Mouse (Mus musculus): ENCODE data around the gene Rnf207. TPM values are rescaled to one million over a fixed set of nuclear protein-coding genes. Genes with fewer than 3 reads are reported as not detected.

The Rnf207 gene
- polyA plus RNA-seq, 1 experiment, result 10.2 TPM

- H3K27me3 ChIP-seq (ENCODE audit: control insufficient read depth, insufficient read depth, low read length), result peaks cover 8% of the 10 kb centered on the region; the same call in 1 of the 2 replicates
- no peak for DNase-seq
- WGBS, result 79% methylated on average over 2 of the region's 2 CpGs
Observed at GRCm38 (mm10) chr4:152277916-152278315, 40.9 kb downstream of the Rnf207 start.

DNA sequence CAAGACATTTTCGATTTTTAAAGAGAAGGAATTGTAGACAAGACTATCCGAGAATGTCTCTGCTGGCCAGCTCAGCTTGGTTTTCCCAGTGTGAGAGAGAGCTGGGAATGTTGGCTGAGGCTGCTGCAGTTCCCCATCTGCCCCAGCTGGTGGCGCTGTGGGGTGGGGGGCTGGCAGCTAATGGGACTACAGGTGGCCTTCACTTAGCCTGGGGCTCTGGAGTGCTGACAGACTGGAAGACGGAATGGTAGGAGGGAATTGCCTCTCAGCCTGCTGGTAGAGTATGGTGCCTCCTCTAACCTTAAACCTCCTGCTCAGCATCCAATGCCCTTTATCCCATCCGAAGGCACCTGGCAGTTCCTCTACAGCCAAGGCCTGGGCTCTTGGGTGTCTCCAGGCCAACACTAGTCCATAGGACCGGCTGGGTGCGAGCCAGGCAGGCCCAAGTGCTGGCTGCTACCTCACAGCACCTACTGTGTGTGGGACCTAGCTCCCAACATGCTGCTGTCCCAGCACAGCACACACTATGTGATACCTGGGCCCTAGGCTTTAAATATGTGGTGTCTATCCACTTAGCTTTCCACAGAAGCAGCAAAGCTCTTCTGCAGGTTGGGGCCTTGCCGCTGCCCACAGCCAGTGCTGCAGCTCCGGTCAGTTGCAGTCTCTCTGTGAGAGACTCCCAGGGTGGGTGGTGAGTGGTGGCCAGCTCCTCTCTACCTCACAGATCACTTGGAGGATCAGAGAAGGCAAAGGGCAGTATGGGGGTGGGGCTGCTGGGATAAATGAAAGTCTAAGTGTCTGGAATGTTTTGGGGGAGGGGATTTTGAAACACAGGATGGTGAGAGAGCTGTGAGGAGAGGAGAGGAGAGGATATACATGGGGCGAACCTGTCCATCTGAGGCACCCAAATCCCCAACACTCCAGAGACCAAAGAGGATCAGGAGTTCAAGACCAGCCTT, 42.1 kb downstream of the Rnf207 start:
- Histone ChIP-seq H3K36me3 (ENCODE audit: control insufficient read depth, insufficient read depth, low read length) (no peaks in the 10 kb centered on the region), H3K27ac (ENCODE audit: control insufficient read depth, insufficient read depth, low read length) (no peak overlapping the region), H3K4me3 (ENCODE audit: control insufficient read depth, insufficient read depth, low read length) (no peak overlapping the region), H3K4me1 (replicated peaks; ENCODE audit: control insufficient read depth, insufficient read depth, low read length) (peaks cover 9% of the 10 kb centered on the region; the same call in 1 of the 2 replicates), H3K27me3 (ENCODE audit: control insufficient read depth, insufficient read depth, low read length) (peaks cover 2% of the 10 kb centered on the region; the same call in 1 of the 2 replicates)
- TF ChIP-seq CTCF (IDR thresholded peaks at IDR 0.05; ENCODE audit: borderline replicate concordance, control insufficient read depth, extremely low read depth, insufficient read depth, low read length, poor library complexity) (peak; percentile 60; the same call in 1 of the 2 replicates), POLR2A (IDR thresholded peaks at IDR 0.05; ENCODE audit: control insufficient read depth, extremely low read depth, insufficient read depth, low read length, poor library complexity) (no peak)
- 69% methylated on average over 10 of the region's 10 CpGs for WGBS
- no peak for DNase-seq

More at GRCm38 (mm10) chr4:152277916-152278315, 40.9 kb downstream of the Rnf207 start:
- H3K4me1 ChIP-seq (replicated peaks; ENCODE audit: control insufficient read depth, insufficient read depth, low read length), result peaks cover 13% of the 10 kb centered on the region
- no peak overlapping the region for H3K27ac ChIP-seq (ENCODE audit: control insufficient read depth, insufficient read depth, low read length)
- no peaks in the 10 kb centered on the region for H3K36me3 ChIP-seq (ENCODE audit: control insufficient read depth, insufficient read depth, low read length)
- no peak overlapping the region for H3K4me3 ChIP-seq (ENCODE audit: control insufficient read depth, insufficient read depth, low read length)
- no peak for TF ChIP-seq POLR2A (IDR thresholded peaks at IDR 0.05; ENCODE audit: control insufficient read depth, extremely low read depth, insufficient read depth, low read length, poor library complexity)
- TF ChIP-seq CTCF (IDR thresholded peaks at IDR 0.05; ENCODE audit: borderline replicate concordance, control insufficient read depth, extremely low read depth, insufficient read depth, low read length, poor library complexity), result no peak

DNA sequence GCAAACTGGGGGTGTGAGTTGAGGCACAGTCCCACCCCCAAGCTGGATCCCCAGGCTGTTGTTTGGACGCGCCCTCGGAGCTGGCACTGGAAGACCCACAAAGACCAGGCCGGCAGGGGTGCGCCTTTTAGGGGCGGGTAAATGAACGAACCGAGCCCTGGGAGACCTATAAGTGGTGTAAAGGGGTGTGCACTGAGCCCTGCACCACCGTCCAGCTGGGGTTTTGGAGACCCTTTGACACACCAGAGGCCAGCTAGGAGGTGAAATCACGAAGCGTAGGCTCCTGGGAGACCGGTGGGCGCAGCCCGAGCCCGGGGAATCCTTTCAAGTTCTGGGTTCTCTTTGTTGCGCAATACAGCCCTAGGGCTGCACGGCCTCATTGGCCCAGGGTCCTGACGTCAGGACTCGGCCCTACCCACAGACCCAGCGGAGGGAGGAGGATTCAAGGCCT, 44.1 kb downstream of the Rnf207 start:
- no peak for TF ChIP-seq POLR2A (IDR thresholded peaks at IDR 0.05; ENCODE audit: control insufficient read depth, extremely low read depth, insufficient read depth, low read length, poor library complexity)
- no peak for TF ChIP-seq CTCF (IDR thresholded peaks at IDR 0.05; ENCODE audit: borderline replicate concordance, control insufficient read depth, extremely low read depth, insufficient read depth, low read length, poor library complexity)
- no peaks in the 10 kb centered on the region for H3K36me3 ChIP-seq (ENCODE audit: control insufficient read depth, insufficient read depth, low read length)
- DNase-seq, result no peak
- H3K4me3 ChIP-seq (ENCODE audit: control insufficient read depth, insufficient read depth, low read length), result peak overlapping the region; percentile 9; the same call in 1 of the 2 replicates
- H3K4me1 ChIP-seq (replicated peaks; ENCODE audit: control insufficient read depth, insufficient read depth, low read length), result peaks cover 9% of the 10 kb centered on the region; the same call in 1 of the 2 replicates
- no peak overlapping the region for H3K27ac ChIP-seq (ENCODE audit: control insufficient read depth, insufficient read depth, low read length)
- 6% methylated on average over 20 of the region's 20 CpGs for WGBS
- H3K27me3 ChIP-seq (ENCODE audit: control insufficient read depth, insufficient read depth, low read length), result peaks cover 2% of the 10 kb centered on the region; the same call in 1 of the 2 replicates

DNA sequence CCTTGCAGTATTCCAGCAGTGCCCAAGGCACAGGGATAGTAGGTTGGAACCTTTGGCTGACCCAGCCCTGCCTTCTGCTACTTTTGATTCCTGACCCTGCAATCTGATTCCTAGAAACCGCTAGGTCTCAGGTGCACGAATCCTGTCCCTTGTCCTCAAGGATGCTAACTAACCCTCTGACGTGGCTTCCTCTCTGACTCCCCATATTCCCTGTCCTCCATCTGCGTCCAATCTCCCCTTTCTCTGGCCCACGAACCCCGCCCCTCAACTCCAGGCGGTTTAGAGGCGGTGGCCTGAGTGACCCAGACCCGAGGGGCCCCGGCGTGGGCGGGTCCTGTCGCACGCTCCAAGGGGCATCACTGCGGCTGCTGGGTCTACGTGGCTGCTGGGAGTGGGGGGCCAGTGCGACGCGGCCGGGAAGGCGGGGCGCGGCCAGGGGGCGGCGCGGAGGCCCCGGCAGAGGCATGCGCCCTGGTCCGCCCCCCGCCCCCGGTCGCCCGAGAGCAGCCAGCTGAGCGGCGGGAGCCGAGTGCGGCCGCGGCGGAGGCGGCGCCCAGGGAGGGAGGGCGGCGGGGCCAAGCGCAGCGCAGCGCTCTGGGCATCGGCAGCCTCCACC, 45.1 kb downstream of the Rnf207 start, which contains the start of gene Gpr153:
Gene Gpr153 (plus strand): TSS at position 612 of the 616 bp plus-strand sequence.
- DNase-seq, result no peak
- H3K27ac ChIP-seq (ENCODE audit: control insufficient read depth, insufficient read depth, low read length), result no peak within 1 kb of the TSS
- no peak for TF ChIP-seq POLR2A (IDR thresholded peaks at IDR 0.05; ENCODE audit: control insufficient read depth, extremely low read depth, insufficient read depth, low read length, poor library complexity)
- TF ChIP-seq CTCF (IDR thresholded peaks at IDR 0.05; ENCODE audit: borderline replicate concordance, control insufficient read depth, extremely low read depth, insufficient read depth, low read length, poor library complexity), result no peak
- H3K36me3 ChIP-seq (ENCODE audit: control insufficient read depth, insufficient read depth, low read length), result no peaks in the 10 kb centered on the region
- WGBS, result 9% methylated on average over 47 of the region's 48 CpGs
- H3K4me1 ChIP-seq (replicated peaks; ENCODE audit: control insufficient read depth, insufficient read depth, low read length), result peaks cover 9% of the 10 kb centered on the region; the same call in 1 of the 2 replicates
- H3K27me3 ChIP-seq (ENCODE audit: control insufficient read depth, insufficient read depth, low read length), result peaks cover 2% of the 10 kb centered on the region; the same call in 1 of the 2 replicates
- peak within 1 kb of the TSS; percentile 9; the same call in 1 of the 2 replicates for H3K4me3 ChIP-seq (ENCODE audit: control insufficient read depth, insufficient read depth, low read length)

GRCm38 (mm10) chr4:152273191-152273590, 45.6 kb downstream of the Rnf207 start:
- TF ChIP-seq CTCF (IDR thresholded peaks at IDR 0.05; ENCODE audit: borderline replicate concordance, control insufficient read depth, extremely low read depth, insufficient read depth, low read length, poor library complexity) (no peak), POLR2A (IDR thresholded peaks at IDR 0.05; ENCODE audit: control insufficient read depth, extremely low read depth, insufficient read depth, low read length, poor library complexity) (no peak)
- no peak overlapping the region for H3K27ac ChIP-seq (ENCODE audit: control insufficient read depth, insufficient read depth, low read length)
- no peaks in the 10 kb centered on the region for H3K36me3 ChIP-seq (ENCODE audit: control insufficient read depth, insufficient read depth, low read length)
- H3K4me1 ChIP-seq (replicated peaks; ENCODE audit: control insufficient read depth, insufficient read depth, low read length), result peaks cover 9% of the 10 kb centered on the region; the same call in 1 of the 2 replicates
- no peak overlapping the region for H3K4me3 ChIP-seq (ENCODE audit: control insufficient read depth, insufficient read depth, low read length)
- WGBS, result 82% methylated on average over 3 of the region's 3 CpGs
- H3K27me3 ChIP-seq (ENCODE audit: control insufficient read depth, insufficient read depth, low read length), result peaks cover 2% of the 10 kb centered on the region; the same call in 1 of the 2 replicates
- DNase-seq, result no peak
